Mouse (Mus musculus) mature B cell (primary cell): ENCODE results near the gene Tmprss11g.

Experiments
- in situ Hi-C: fragments of 300-500 bp; cut with MboI; formaldehyde crosslinking; loops from 2 replicates; pipeline ENCODE4 v1.14.3; 2019

The Tmprss11g gene

DNA sequence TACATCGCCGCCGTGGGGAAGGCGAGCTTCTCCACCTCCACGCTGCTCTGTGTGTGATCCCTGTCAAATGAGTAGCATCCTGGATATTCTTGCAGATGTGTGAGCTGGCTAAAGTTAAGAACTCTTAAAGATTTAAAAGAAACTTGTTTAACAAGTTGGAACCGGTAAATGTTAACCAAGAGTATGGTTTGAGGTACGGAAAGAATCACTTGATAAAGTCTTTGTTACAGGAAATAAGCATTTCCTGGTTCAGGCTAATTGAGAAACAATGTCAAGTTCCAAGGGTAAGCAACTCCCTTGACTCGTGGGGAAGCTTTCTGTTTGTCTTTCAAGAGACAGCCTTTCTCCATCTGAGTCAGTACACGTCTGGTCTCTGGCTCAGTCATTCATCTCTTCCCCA lies at the start of gene Tmprss11g:
TSS of gene Tmprss11g (minus strand) at position 101 of the 400 bp plus-strand sequence.
- in situ Hi-C loops = no loop called here

DNA sequence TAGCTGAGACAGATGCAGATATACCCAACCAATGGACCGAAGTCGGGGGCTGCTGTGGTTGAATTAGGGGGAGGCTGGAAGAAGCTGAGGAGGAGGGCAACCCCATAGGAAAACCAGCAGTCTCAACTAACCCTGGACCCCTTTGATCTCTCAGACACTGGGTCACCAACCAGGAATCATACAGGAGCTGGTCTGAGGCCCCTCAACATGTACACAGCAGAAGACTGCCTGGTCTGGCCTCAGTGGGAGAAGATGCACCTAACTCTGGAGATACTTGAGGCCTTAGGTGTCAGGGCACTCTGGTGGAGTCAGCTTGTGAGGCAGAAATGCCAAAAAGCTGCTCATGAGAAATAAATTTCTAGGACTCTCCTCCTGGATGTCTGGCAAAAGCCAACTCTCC lies 28.3 kb upstream of the Tmprss11g start:
- in situ Hi-C loops = no loop called here

DNA sequence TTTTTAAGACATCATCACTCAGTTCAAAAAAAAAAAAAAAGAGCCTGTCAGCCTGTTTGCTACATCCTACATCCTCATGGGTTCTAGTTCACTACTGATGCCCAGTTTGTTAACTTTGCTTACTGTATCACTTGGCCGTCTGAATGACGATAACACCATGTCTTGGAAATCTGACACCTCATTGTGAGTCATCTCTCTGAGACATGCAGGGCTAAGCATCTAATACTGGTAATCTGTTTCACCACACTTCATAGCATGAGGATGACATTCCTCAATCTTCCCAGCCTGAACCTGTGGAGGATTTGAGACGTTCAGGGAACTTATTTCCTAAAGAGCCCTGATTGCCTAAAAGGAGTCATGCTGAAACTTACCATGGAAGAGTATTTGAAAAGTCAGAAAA lies 22.2 kb upstream of the Tmprss11g start:
- in situ Hi-C loops = no loop called here

DNA sequence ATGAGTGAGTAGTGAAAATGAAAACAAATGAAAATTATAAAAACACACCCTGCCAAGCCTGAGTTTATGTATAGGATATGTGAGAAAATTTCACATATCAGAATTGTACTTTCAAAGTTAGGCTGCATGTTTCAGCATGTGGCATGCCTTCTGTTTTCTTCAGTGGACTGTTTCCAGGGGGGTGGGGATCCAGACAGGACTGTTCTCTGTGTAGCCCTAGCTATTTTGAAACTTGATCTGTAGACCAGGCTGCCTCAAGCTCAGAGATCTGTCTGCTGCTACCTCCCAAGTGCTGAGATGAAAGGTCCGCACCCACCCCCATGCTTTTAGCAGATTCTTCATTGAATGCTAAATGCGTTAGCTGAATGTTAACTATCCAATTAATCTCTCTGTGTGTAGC lies 10.3 kb upstream of the Tmprss11g start:
- in situ Hi-C loops = no loop called here

DNA sequence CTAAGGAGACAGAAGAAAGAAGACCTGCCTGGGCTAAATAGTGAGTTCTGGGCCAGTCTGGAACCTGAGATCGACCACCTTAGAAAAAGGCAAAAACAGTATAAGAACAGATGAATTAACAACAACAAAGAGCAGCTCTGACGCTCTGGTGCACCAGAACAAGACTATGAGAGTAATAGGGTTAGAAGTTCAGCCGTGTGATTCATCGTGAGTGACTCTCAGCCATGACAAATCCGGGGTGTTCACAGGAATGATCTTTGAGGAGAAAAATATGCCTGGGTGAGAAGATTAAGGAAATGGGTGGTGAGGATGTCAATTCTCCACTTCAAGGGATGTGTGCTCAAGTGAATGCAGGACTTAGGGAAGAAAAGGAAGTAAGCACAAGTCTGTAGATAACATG lies 6.9 kb downstream of the Tmprss11g start:
- in situ Hi-C loops = no loop called here

DNA sequence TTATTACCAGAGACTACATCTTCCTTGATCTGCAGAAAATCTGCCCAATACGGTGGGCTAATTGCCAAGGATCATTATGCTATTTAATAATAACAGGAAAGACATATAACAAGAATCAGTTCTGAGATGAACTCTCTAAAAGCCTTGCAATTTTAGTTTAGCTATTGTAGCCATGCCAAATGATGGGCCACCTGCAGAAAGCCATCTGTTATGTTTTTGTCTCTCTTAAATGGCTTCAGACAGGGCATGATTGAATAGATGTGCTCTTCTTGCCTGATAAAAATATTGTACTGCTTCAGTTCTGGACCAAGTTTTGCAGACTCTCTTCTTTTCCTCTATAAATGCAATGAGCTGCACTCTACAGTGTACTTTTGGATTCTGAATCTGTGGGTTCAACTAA lies 24.9 kb downstream of the Tmprss11g start:
- in situ Hi-C loops = no loop called here

DNA sequence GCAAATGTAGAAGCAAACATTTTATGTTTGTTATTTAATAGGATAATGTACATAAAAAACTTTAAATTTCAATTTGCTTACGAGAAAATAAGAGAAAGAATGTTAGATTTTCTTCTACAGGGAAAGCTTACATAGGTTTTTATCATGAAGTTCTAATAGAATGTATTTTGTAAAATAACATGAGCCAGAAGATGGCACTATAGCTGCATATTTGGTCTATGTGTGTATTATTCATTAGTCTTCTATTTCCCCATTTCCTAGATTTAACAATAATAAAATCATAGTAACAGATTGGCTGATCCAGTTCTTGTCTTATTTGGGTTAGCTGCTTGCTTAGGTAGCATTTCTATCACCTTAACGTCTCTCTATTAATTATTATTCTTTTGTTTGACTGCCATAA lies 35.8 kb downstream of the Tmprss11g start:
- in situ Hi-C loops = no loop called here

DNA sequence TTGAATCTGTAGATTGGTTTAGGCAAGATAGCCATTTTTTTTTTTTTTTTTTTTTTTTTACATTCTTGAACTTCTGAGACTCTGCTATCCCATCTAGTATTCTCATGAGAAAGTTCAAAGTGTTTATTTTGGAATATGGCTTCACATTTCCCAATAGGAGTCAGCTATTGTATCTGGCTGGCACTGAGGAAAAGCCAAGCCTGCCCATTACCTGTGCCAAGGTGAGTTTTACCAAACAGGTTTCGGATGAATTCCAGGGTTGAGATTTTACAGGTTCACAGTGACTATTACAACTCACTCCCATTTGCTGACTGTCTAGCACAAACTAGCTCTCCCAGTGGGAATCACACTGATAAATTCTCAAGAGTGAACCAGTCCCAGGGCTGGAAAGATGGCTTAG lies 36.4 kb downstream of the Tmprss11g start:
- in situ Hi-C loops = no loop called here

DNA sequence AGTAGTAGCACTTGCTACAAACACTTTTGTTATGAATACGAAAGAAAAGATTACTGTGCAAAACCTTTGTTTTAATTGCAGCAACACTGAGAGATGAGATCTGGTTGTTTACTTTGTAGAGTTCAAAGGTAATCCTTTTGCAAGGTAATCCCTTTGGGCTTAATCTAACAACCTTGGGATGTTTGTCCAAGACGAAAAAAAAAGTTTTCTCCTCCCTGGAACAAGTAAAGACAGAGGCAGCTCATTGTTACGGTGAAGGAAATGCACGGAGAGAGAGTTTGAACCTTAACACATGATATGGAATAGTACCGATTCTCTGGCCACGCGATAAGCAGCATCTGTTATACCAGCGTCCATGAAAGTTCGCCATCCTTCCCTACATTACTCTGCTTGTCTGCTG lies 44.5 kb downstream of the Tmprss11g start:
- in situ Hi-C loops = no loop called here

DNA sequence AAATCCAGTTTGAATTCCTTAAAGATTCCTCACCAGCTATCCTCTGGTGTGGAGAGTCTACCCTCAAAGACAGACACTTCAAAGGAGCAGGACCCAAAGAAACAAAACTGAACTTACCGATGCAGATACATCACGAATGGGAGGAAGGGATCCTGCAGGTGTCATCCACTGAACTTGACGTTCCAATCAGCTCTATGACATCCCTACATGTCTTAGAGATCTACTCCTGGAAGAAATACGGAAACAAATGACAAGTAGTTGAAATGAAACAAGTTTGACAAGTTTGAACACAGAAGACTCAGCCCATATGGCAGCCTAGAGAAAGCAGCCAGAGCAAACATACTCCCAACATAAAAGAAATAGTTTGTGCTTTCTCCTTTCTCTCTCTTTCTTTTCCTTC lies 49.5 kb downstream of the Tmprss11g start, which contains the start of gene Tmprss11a:
TSS of gene Tmprss11a (minus strand) at position 101 of the 400 bp plus-strand sequence.
- in situ Hi-C loops = no loop called here

DNA sequence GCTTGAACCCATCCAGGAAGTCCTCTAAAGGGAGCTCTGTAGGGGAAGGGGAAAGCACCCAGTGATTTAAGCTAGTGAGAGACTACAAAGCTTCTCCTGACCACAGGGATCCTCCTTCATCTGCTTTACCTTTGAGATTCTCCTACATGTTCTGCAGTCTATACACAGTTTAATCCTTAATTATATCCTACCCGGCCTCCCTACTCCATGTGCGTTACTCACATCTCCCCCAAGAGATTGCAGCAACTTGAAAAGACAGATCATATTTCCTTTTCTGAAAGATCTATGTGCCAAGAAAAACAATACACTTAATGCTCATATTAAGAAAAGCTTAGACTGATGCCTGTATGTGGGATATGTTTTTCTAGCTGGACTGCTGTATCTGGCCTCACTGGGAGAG lies 79.1 kb downstream of the Tmprss11g start:
- in situ Hi-C loops = no loop called here

DNA sequence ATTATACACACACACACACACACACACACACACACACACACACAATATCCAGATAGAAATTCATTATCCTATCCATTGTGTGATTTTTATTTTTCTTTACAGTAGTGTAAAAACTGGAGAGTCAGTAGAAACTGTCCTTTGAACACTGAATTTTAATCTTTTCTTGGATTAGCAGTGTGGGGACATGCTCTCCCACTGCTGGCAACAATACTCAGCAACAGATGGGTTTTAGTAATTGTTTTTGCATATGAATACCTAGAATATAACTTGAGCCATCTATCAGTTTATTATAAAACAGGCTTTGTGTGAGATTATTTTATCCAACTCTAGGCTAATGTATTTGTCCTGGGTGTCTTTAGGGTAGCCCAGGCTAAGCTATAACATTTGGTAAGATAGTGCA lies 79.9 kb downstream of the Tmprss11g start:
- in situ Hi-C loops = no loop called here
